Mouse (Mus musculus): ENCODE data around the gene Gm13539.

Gm13539 gene

DNA sequence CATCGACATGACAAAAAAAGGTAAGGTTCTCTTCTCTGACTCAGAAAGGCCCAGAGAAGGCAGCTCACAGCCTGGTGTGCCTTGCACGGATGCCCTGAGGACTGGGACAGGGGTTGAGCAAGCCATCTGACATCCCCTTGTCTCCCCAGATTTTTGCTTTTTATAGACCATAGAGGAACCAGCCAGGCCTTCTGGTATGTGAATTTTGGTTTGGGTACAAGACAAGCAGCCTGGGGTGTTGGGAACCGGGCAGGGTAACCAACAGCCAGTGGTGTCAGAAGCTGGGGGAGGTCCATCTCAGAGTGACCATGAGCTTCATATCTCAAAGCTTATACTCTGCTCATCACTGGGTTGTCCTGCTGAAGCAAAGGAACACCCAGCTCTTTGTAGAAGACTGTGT is 42.7 kb downstream of the Gm13539 start:
- no peak for DNase-seq (ENCODE audit: low read depth, low spot score)

DNA sequence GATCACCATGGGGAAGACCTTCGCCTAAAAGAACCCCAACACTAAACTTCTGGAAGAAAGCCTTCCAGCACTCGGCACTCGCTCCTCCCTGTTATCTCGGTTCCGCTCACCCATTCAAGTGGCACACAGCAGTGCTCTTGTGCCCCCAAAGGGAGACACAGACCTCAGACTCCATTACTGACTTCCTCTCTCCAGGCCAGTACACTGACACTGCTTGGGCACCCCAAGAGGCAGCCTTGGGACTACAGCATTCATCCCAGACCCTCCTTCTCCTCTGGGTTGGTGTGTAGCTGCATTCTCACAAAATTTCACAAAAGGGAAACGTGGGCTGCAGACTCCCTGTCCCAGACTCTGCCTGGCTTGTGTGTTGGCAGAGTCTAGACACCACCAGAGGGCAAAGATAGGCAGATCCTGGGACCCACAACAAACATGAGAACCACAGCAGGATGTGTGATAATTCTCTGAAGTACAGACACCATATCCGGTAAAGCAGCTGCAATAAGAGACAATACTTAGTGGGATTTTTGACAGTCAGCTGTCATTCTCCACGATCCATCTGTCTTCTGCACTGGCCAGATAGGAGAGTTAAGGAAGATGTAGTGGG is 46.4 kb downstream of the Gm13539 start:
- no peak for DNase-seq (ENCODE audit: low read depth, low spot score)

DNA sequence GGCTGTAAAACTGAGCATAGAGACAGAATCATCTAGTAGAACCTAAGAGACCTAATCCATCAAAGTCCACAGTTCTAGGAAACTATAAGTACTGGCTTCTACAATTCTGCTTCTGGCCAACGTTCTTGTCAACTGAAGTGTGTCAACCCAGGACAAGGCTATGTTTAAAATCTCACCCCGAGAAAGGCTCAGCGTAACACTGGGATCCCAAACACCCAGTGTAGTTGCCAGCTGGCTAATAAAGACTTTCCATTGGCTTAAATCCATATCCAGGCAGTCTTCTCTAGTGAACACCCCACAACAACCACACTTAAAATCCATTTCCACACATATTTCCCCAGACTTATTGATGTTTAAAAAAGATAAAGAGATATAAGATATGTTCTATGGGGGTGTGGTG is 48.7 kb downstream of the Gm13539 start:
- no peak for DNase-seq (ENCODE audit: low read depth, low spot score)

DNA sequence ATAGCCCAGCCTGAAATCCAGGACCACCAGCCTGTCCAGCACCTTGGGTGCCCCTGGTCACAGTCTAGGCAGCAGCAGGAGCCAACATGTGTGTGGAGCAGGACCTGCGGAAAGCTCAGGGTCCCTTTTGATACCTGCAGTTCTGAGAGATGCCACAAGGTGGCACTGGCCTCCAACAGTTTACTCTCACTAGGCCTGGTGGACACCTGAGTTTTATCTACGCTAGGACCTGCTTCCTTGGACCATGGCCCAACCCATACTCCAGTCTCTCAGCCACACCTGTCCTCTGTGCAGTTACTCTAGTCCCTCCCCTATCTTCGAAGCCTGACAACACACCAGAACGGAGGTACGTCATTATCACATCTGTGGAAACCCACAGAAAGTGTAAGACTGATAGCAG is 54.2 kb downstream of the Gm13539 start:
- peak; percentile 69 for DNase-seq (ENCODE audit: low read depth, low spot score)

Measured in ES-CJ7 (cell line).